Mouse (Mus musculus) lung, postnatal 0 days (tissue): ENCODE measurements around the gene Tekt5. TPM values are rescaled to one million over a fixed set of nuclear protein-coding genes. Genes with fewer than 3 reads are reported as not detected.
A peak's percentile ranks its signal among the peaks of the same experiment; 100 is the strongest.

Experiments
- ATAC-seq: fragments of 200-750 bp; cut with Nextera tagmentation; 2 replicates; pipeline ENCODE4 v1.8.0; 2017; ENCODE audit warnings: moderate library complexity
- DNase-seq: peaks from one replicate; pipeline ENCODE4 v3.0.0-alpha.2; 2016; ENCODE audit warnings: low spot score
- H3K27ac ChIP-seq: fragments of 300-500 bp; sonication (generic); 2 replicates; pipeline ENCODE4 v1.5.1; 2014; ENCODE audit warnings: antibody characterized with exemption, mild to moderate bottlenecking, low read length, mixed read lengths
- H3K27me3 ChIP-seq: fragments of 300-500 bp; sonication (generic); replicated peaks from 2 replicates; pipeline ENCODE4 v1.6.1; 2014; ENCODE audit warnings: low read length, mixed read lengths; ENCODE audit not compliant: insufficient read depth
- H3K36me3 ChIP-seq: fragments of 300-500 bp; sonication (generic); 2 replicates; pipeline ENCODE4 v1.6.1; 2014; ENCODE audit warnings: low read length, mixed read lengths; ENCODE audit not compliant: insufficient read depth
- H3K4me1 ChIP-seq: fragments of 300-500 bp; sonication (generic); 2 replicates; pipeline ENCODE4 v1.6.1; 2014; ENCODE audit warnings: antibody characterized with exemption, low read depth, low read length, mixed read lengths; ENCODE audit not compliant: insufficient read depth
- H3K4me2 ChIP-seq: fragments of 300-500 bp; sonication (generic); replicated peaks from 2 replicates; pipeline ENCODE4 v1.6.1; 2014; ENCODE audit warnings: low read depth, mild to moderate bottlenecking, low read length, moderate library complexity, mixed read lengths
- H3K4me3 ChIP-seq: fragments of 300-500 bp; sonication (generic); 2 replicates; pipeline ENCODE4 v1.5.1; 2014; ENCODE audit warnings: low read depth, low read length
- H3K9ac ChIP-seq: fragments of 300-500 bp; sonication (generic); replicated peaks from 2 replicates; pipeline ENCODE4 v1.6.1; 2014; ENCODE audit warnings: low read depth, mild to moderate bottlenecking
- H3K9me3 ChIP-seq: fragments of 300-500 bp; sonication (generic); 2 replicates; pipeline ENCODE4 v1.6.1; 2016; ENCODE audit warnings: low read length, mixed read lengths
- CTCF ChIP-seq: IDR thresholded peaks from 2 replicates; pipeline ENCODE4 v1.5.1; 2016; ENCODE audit warnings: antibody characterized with exemption, mild to moderate bottlenecking
- EP300 ChIP-seq: IDR thresholded peaks from 2 replicates; pipeline ENCODE4 v1.6.1; 2016; ENCODE audit warnings: antibody characterized with exemption, mild to moderate bottlenecking, control low read depth
- WGBS: fragments of 180-500 bp; shearing (Covaris S2); extraction: QIAGEN DNeasy Blood & Tissue Kit; methylation state at CpG from one replicate; pipeline ENCODE4 v1.1.7; 2014; 5-methylcytosine and 5-hydroxymethylcytosine counted together
- polyA plus RNA-seq: library from polyadenylated mRNA; unstranded; fragments of >200 nt; fragmentation: Nextera tagmentation; extraction: Ambion mirVana; gene quantifications from 2 replicates; pipeline ENCODE4 v1.2.1, GENCODE M21; 2015

Gene Tekt5
- polyA plus RNA-seq, 1 experiment from 2014 or later = 9.9 TPM

GRCm38 (mm10) chr16:10359241-10359640 is 36.0 kb downstream of the Tekt5 start:
- peak; percentile 56 for DNase-seq
- H3K4me2 ChIP-seq = no peak overlapping the region
- H3K9ac ChIP-seq = no peak overlapping the region
- H3K27ac ChIP-seq = no peak overlapping the region
- no peaks in the 10 kb centered on the region for H3K27me3 ChIP-seq
- no peaks in the 10 kb centered on the region for H3K36me3 ChIP-seq
- ATAC-seq = peak; percentile 44; the same call in 1 of the 2 replicates
- H3K4me3 ChIP-seq = no peak overlapping the region
- peaks cover 16% of the 10 kb centered on the region; the same call in 1 of the 2 replicates for H3K4me1 ChIP-seq
- WGBS = 61% methylated on average over 6 of the region's 6 CpGs
- no peaks in the 10 kb centered on the region for H3K9me3 ChIP-seq
- TF ChIP-seq EP300 (no peak), CTCF (no peak)

- peaks cover 16% of the 10 kb centered on the region; the same call in 1 of the 2 replicates for H3K4me1 ChIP-seq
- WGBS = 14% methylated on average over 29 of the region's 30 CpGs
- H3K27me3 ChIP-seq = no peaks in the 10 kb centered on the region
- H3K4me2 ChIP-seq = peak overlapping the region; percentile 25; the same call in 1 of the 2 replicates
- no peak for TF ChIP-seq CTCF
- TF ChIP-seq EP300 = peak; percentile 11; the same call in 1 of the 2 replicates
- peak overlapping the region; percentile 20; the same call in 1 of the 2 replicates for H3K27ac ChIP-seq
- no peak overlapping the region for H3K9ac ChIP-seq
- H3K9me3 ChIP-seq = no peaks in the 10 kb centered on the region
- ATAC-seq (peak; percentile 81), DNase-seq (peak; percentile 88)
- no peaks in the 10 kb centered on the region for H3K36me3 ChIP-seq
- H3K4me3 ChIP-seq = no peak overlapping the region
These were observed 37.0 kb downstream of the Tekt5 start for GRCm38 (mm10) chr16:10358010-10358934.

GRCm38 (mm10) chr16:10355004-10355403 is 40.3 kb downstream of the Tekt5 start:
- DNase-seq (peak; percentile 77), ATAC-seq (peak; percentile 18; the same call in 1 of the 2 replicates)
- H3K4me1 ChIP-seq = peaks cover 16% of the 10 kb centered on the region; the same call in 1 of the 2 replicates
- H3K4me3 ChIP-seq = no peak overlapping the region
- H3K27ac ChIP-seq = peak overlapping the region; percentile 45; the same call in 1 of the 2 replicates
- H3K9ac ChIP-seq = no peak overlapping the region
- no peaks in the 10 kb centered on the region for H3K9me3 ChIP-seq
- no peaks in the 10 kb centered on the region for H3K27me3 ChIP-seq
- TF ChIP-seq CTCF (no peak), EP300 (peak; percentile 64; the same call in 1 of the 2 replicates)
- no peaks in the 10 kb centered on the region for H3K36me3 ChIP-seq
- H3K4me2 ChIP-seq = no peak overlapping the region

GRCm38 (mm10) chr16:10351050-10351636 is 44.1 kb downstream of the Tekt5 start:
- H3K9me3 ChIP-seq = no peaks in the 10 kb centered on the region
- DNase-seq (peak; percentile 92), ATAC-seq (peak; percentile 73)
- 0 out of 2 replicates have a peak, but pooled peaks cover 9% of the 10 kb centered on the region for H3K4me1 ChIP-seq
- TF ChIP-seq CTCF (no peak; the same call in 1 of the 2 replicates), EP300 (peak; percentile 100)
- H3K4me2 ChIP-seq = no peak overlapping the region
- H3K27ac ChIP-seq = peak overlapping the region; percentile 89
- H3K9ac ChIP-seq = no peak overlapping the region
- WGBS = 34% methylated on average over 9 of the region's 9 CpGs
- H3K4me3 ChIP-seq = no peak overlapping the region
- no peaks in the 10 kb centered on the region for H3K27me3 ChIP-seq
- H3K36me3 ChIP-seq = no peaks in the 10 kb centered on the region

GRCm38 (mm10) chr16:10349876-10350275 is 45.4 kb downstream of the Tekt5 start:
- DNase-seq (peak; percentile 96), ATAC-seq (peak; percentile 90)
- Histone ChIP-seq H3K27me3 (no peaks in the 10 kb centered on the region), H3K36me3 (no peaks in the 10 kb centered on the region), H3K4me2 (no peak overlapping the region), H3K4me3 (no peak overlapping the region), H3K27ac (peak overlapping the region; percentile 89), H3K9me3 (no peaks in the 10 kb centered on the region), H3K9ac (no peak overlapping the region), H3K4me1 (0 out of 2 replicates have a peak, but pooled peaks cover 9% of the 10 kb centered on the region)
- TF ChIP-seq EP300 (peak; percentile 98), CTCF (no peak)
- WGBS = 43% methylated on average over 4 of the region's 10 CpGs

- no peak overlapping the region for H3K9ac ChIP-seq
- TF ChIP-seq CTCF (no peak), EP300 (no peak)
- 43% methylated on average over 5 of the region's 5 CpGs for WGBS
- H3K36me3 ChIP-seq = no peaks in the 10 kb centered on the region
- no peaks in the 10 kb centered on the region for H3K27me3 ChIP-seq
- H3K4me2 ChIP-seq = no peak overlapping the region
- H3K27ac ChIP-seq = peak overlapping the region; percentile 87
- no peaks in the 10 kb centered on the region for H3K9me3 ChIP-seq
- peak; percentile 87 for DNase-seq
- H3K4me3 ChIP-seq = no peak overlapping the region
- 0 out of 2 replicates have a peak, but pooled peaks cover 7% of the 10 kb centered on the region for H3K4me1 ChIP-seq
- ATAC-seq = peak; percentile 52
These were observed 45.9 kb downstream of the Tekt5 start for GRCm38 (mm10) chr16:10349436-10349835.
